Mouse (Mus musculus) lung, embryonic 14.5 days (tissue): ENCODE results near the gene Snx29. TPM values are rescaled to one million over a fixed set of nuclear protein-coding genes. Genes with fewer than 3 reads are reported as not detected.

Experiments
- ATAC-seq: fragments of 200-750 bp; cut with Nextera tagmentation; 2 replicates; pipeline ENCODE4 v1.8.0; 2017; ENCODE audit warnings: mild to moderate bottlenecking, moderate TSS enrichment, moderate library complexity; ENCODE audit not compliant: insufficient read depth
- DNase-seq: peaks from one replicate; pipeline ENCODE4 v3.0.0-alpha.2; 2015
- H3K27ac ChIP-seq: fragments of 300-500 bp; sonication (generic); 2 replicates; pipeline ENCODE4 v1.5.1; 2014; ENCODE audit warnings: low read depth, mild to moderate bottlenecking, moderate library complexity
- H3K27me3 ChIP-seq: fragments of 300-500 bp; sonication (generic); 2 replicates; pipeline ENCODE4 v1.6.1; 2014; ENCODE audit warnings: low read length, control low read depth; ENCODE audit not compliant: insufficient read depth
- H3K36me3 ChIP-seq: fragments of 300-500 bp; sonication (generic); 2 replicates; pipeline ENCODE4 v1.6.1; 2014; ENCODE audit warnings: control low read depth; ENCODE audit not compliant: insufficient read depth
- H3K4me1 ChIP-seq: fragments of 300-500 bp; sonication (generic); 2 replicates; pipeline ENCODE4 v1.6.1; 2014; ENCODE audit warnings: antibody characterized with exemption, control low read depth; ENCODE audit not compliant: insufficient read depth
- H3K4me2 ChIP-seq: fragments of 300-500 bp; sonication (generic); 2 replicates; pipeline ENCODE4 v1.6.1; 2014; ENCODE audit warnings: mild to moderate bottlenecking
- H3K4me3 ChIP-seq: fragments of 300-500 bp; sonication (generic); 2 replicates; pipeline ENCODE4 v1.5.1; 2014; ENCODE audit warnings: low read depth, low read length
- H3K9ac ChIP-seq: fragments of 300-500 bp; sonication (generic); 2 replicates; pipeline ENCODE4 v1.6.1; 2014
- H3K9me3 ChIP-seq: fragments of 300-500 bp; sonication (generic); 2 replicates; pipeline ENCODE4 v1.6.1; 2016; ENCODE audit warnings: low read depth, low read length, control low read depth
- CTCF ChIP-seq: IDR thresholded peaks from 2 replicates; pipeline ENCODE4 v1.5.1; 2016; ENCODE audit warnings: antibody characterized with exemption, low read depth
- WGBS: fragments of 180-500 bp; shearing (Covaris S2); extraction: QIAGEN DNeasy Blood & Tissue Kit; methylation state at CpG from one replicate; pipeline ENCODE4 v1.1.7; 2014; 5-methylcytosine and 5-hydroxymethylcytosine counted together
- polyA plus RNA-seq: library from polyadenylated mRNA; unstranded; fragments of >200 nt; fragmentation: Nextera tagmentation; extraction: Ambion mirVana; gene quantifications from 2 replicates; pipeline ENCODE4 v1.2.1, GENCODE M21; 2014

The Snx29 gene
- polyA plus RNA-seq, 1 experiment from 2014 or later, result 10.3 TPM

GRCm38 (mm10) chr16:11652686-11653366 lies 330.1 kb downstream of the Snx29 start:
- no peak overlapping the region for H3K4me2 ChIP-seq
- no peak overlapping the region for H3K27ac ChIP-seq
- ATAC-seq (no peak), DNase-seq (no peak)
- H3K27me3 ChIP-seq, result no peaks in the 10 kb centered on the region
- no peak for TF ChIP-seq CTCF
- H3K9me3 ChIP-seq, result no peaks in the 10 kb centered on the region
- H3K36me3 ChIP-seq, result no peaks in the 10 kb centered on the region
- WGBS, result 73% methylated on average over 2 of the region's 2 CpGs
- H3K4me3 ChIP-seq, result no peak overlapping the region
- no peak overlapping the region for H3K9ac ChIP-seq
- no peaks in the 10 kb centered on the region for H3K4me1 ChIP-seq

GRCm38 (mm10) chr16:11655893-11656292 lies 333.2 kb downstream of the Snx29 start:
- H3K4me2 ChIP-seq, result no peak overlapping the region
- no peak overlapping the region for H3K27ac ChIP-seq
- no peak for TF ChIP-seq CTCF
- H3K9ac ChIP-seq, result no peak overlapping the region
- H3K4me1 ChIP-seq, result no peaks in the 10 kb centered on the region
- DNase-seq, result no peak
- 88% methylated on average over 3 of the region's 3 CpGs for WGBS
- no peak overlapping the region for H3K4me3 ChIP-seq
- no peaks in the 10 kb centered on the region for H3K36me3 ChIP-seq
- H3K27me3 ChIP-seq, result no peaks in the 10 kb centered on the region
- ATAC-seq, result no peak
- H3K9me3 ChIP-seq, result no peaks in the 10 kb centered on the region

DNA sequence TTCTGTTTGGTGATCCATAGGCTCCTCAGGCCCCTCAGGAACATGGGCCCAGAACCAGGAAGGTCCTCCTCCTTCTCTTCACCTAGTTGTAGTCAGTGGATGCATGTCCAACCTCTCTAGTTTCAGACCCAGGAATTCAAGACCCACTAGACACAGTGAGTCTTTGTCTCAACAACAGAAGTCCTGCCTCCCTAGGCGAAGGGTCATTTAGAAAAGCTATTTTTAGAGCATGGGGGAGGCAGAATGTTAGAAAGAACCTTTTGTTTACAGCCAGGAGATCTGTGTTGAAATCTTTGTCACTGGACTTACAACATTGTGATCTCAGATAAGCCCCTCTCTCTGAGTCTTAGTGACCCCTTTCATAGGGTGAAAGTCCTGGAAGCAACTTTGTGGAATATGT lies 334.4 kb downstream of the Snx29 start:
- DNase-seq (no peak), ATAC-seq (no peak)
- H3K4me2 ChIP-seq, result no peak overlapping the region
- H3K27ac ChIP-seq, result peak overlapping the region; percentile 36; the same call in 1 of the 2 replicates
- H3K36me3 ChIP-seq, result no peaks in the 10 kb centered on the region
- H3K4me3 ChIP-seq, result no peak overlapping the region
- 30% methylated on average over 1 of the region's 1 CpGs for WGBS
- H3K4me1 ChIP-seq, result no peaks in the 10 kb centered on the region
- no peaks in the 10 kb centered on the region for H3K27me3 ChIP-seq
- no peak overlapping the region for H3K9ac ChIP-seq
- no peak for TF ChIP-seq CTCF
- H3K9me3 ChIP-seq, result no peaks in the 10 kb centered on the region

GRCm38 (mm10) chr16:11659111-11659720 lies 336.5 kb downstream of the Snx29 start:
- 88% methylated on average over 6 of the region's 6 CpGs for WGBS
- ATAC-seq (no peak), DNase-seq (no peak)
- H3K36me3 ChIP-seq, result no peaks in the 10 kb centered on the region
- H3K27ac ChIP-seq, result no peak overlapping the region
- H3K4me1 ChIP-seq, result no peaks in the 10 kb centered on the region
- H3K4me2 ChIP-seq, result no peak overlapping the region
- no peak overlapping the region for H3K9ac ChIP-seq
- no peaks in the 10 kb centered on the region for H3K27me3 ChIP-seq
- no peak overlapping the region for H3K4me3 ChIP-seq
- no peak for TF ChIP-seq CTCF
- no peaks in the 10 kb centered on the region for H3K9me3 ChIP-seq

DNA sequence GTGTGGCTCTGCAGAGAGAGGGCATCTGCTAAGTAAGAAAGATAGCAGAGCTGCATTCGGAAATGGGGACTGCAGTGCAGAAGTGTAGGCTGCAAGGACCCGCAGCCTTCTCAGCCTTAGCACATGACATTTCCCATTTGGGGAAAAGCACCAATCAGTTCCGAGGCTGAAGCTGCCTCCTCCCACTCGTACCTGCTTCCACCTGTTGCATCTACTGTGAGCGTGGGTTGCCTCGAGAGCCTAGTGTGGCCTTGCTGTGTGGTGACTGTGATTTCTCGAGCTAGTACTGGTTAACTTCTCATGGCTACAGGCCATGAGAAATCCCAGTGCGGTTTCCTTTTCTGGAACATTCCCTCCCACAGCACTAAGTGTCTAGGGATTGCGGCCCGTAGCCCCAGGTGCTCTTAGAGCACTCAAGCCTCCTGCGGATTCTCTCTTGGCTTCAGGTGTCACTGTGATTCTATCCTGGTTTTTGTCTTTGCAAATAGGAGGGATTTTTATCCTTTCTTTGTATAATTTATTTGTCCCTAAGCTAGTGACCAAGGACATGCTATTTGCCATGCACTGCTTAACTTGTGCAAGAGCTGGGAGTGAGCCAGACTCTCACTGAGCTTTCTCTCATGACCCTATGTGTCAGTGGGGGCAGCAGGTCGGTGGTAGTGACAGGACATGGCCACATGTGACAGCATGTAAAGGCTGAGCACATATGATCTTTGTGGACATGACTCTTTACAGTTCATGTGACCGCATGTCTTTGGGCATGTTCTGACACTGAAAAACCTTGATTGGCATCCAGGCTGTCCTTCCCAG lies 342.4 kb downstream of the Snx29 start:
- TF ChIP-seq CTCF, result no peak
- no peak overlapping the region for H3K4me3 ChIP-seq
- H3K27ac ChIP-seq, result no peak overlapping the region
- no peak overlapping the region for H3K4me2 ChIP-seq
- no peaks in the 10 kb centered on the region for H3K36me3 ChIP-seq
- no peaks in the 10 kb centered on the region for H3K4me1 ChIP-seq
- ATAC-seq (no peak), DNase-seq (no peak)
- no peaks in the 10 kb centered on the region for H3K9me3 ChIP-seq
- no peak overlapping the region for H3K9ac ChIP-seq
- 79% methylated on average over 13 of the region's 13 CpGs for WGBS
- H3K27me3 ChIP-seq, result no peaks in the 10 kb centered on the region

DNA sequence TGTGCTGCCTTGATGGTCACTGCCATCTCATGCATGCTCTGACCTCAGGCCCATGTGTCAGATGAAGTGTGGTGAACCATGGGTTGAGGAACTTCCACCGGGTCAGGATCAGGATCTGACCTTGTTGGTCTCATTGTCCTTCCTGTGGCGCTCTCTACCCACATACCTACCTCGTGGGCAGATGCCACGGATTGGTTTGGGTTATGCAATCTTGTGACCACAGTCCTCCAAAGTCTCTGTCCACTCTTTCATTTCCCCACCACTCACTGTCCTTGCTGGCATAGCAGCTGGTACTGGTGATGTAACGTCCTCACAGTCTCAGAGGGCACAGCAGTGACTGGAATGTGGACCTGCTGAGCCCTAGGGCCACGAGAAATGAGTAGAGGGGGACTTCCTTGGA lies 343.2 kb downstream of the Snx29 start:
- no peak for DNase-seq
- WGBS, result 74% methylated on average over 6 of the region's 6 CpGs
- Histone ChIP-seq H3K27me3 (no peaks in the 10 kb centered on the region), H3K27ac (no peak overlapping the region), H3K4me3 (no peak overlapping the region), H3K9ac (no peak overlapping the region), H3K36me3 (no peaks in the 10 kb centered on the region), H3K4me1 (no peaks in the 10 kb centered on the region), H3K9me3 (no peaks in the 10 kb centered on the region), H3K4me2 (no peak overlapping the region)
- ATAC-seq, result no peak
- no peak for TF ChIP-seq CTCF

- H3K4me1 ChIP-seq, result no peaks in the 10 kb centered on the region
- no peaks in the 10 kb centered on the region for H3K36me3 ChIP-seq
- H3K4me3 ChIP-seq, result no peak overlapping the region
- 65% methylated on average over 1 of the region's 1 CpGs for whole genome bisulfite sequencing
- no peak overlapping the region for H3K4me2 ChIP-seq
- H3K27me3 ChIP-seq, result no peaks in the 10 kb centered on the region
- no peak overlapping the region for H3K9ac ChIP-seq
- TF ChIP-seq CTCF, result no peak
- no peak overlapping the region for H3K27ac ChIP-seq
- no peaks in the 10 kb centered on the region for H3K9me3 ChIP-seq
- ATAC-seq, result no peak
- DNase-seq, result no peak
These were observed 345.7 kb downstream of the Snx29 start for GRCm38 (mm10) chr16:11668375-11668774.
